Mouse (Mus musculus) hindbrain, embryonic 12.5 days (tissue): ENCODE results near the gene Prss44. TPM values are rescaled to one million over a fixed set of nuclear protein-coding genes. Genes with fewer than 3 reads are reported as not detected.

Experiments
- polyA plus RNA-seq: library from polyadenylated mRNA; unstranded; fragments of >200 nt; fragmentation: Nextera tagmentation; extraction: Ambion mirVana; gene quantifications from 2 replicates; pipeline ENCODE4 v1.2.1, GENCODE M21; 2016

Gene Prss44
- polyA plus RNA-seq, 1 experiment from 2014 or later, result not detected

Other genes starting within 250 kb of the Prss44 start
- 39.0 and 45.2 TPM in 2 replicates for gene Nradd, start 189.5 kb upstream of the Prss44 start, polyA plus RNA-seq
- gene Nbeal2, start 159.8 kb upstream of the Prss44 start, polyA plus RNA-seq, result 1.8 and 2.1 TPM in 2 replicates
- gene Ccdc12, start 157.5 kb upstream of the Prss44 start, polyA plus RNA-seq, result 113 and 114 TPM in 2 replicates
- 2.0 TPM in 2 replicates for gene Myl3, start 72.1 kb upstream of the Prss44 start, polyA plus RNA-seq
- gene Pth1r, start 66.8 kb upstream of the Prss44 start, polyA plus RNA-seq, result 44.3 and 52.4 TPM in 2 replicates
- gene Prss42, start 15.8 kb upstream of the Prss44 start, polyA plus RNA-seq, result not detected in 2 replicates
- gene Prss43, start 12.7 kb downstream of the Prss44 start, polyA plus RNA-seq, result not detected in 2 replicates
- not detected in 2 replicates for gene Prss45, start 20.6 kb downstream of the Prss44 start, polyA plus RNA-seq
- gene Prss46, start 30.5 kb downstream of the Prss44 start, polyA plus RNA-seq, result not detected in 2 replicates
- 0.26 TPM in 1 of 2 replicates, not detected in the other for gene Prss50, start 44.0 kb downstream of the Prss44 start, polyA plus RNA-seq
- gene Als2cl, start 65.9 kb downstream of the Prss44 start, polyA plus RNA-seq, result 1.5 and 1.9 TPM in 2 replicates
- 1.1 and 1.2 TPM in 2 replicates for gene Tmie, start 66.1 kb downstream of the Prss44 start, polyA plus RNA-seq
- gene Fam240a, start 102.9 kb downstream of the Prss44 start, polyA plus RNA-seq, result not detected in 2 replicates
- gene Tdgf1, start 132.2 kb downstream of the Prss44 start, polyA plus RNA-seq, result not detected in 2 replicates
- gene Lrrc2, start 137.6 kb downstream of the Prss44 start, polyA plus RNA-seq, result 0.09 and 0.12 TPM in 2 replicates
- not detected in 2 replicates for gene Rtp3, start 176.6 kb downstream of the Prss44 start, polyA plus RNA-seq
- 1.8 and 2.4 TPM in 2 replicates for gene Ltf, start 205.3 kb downstream of the Prss44 start, polyA plus RNA-seq
- gene Ccrl2, start 243.5 kb downstream of the Prss44 start, polyA plus RNA-seq, result 0.97 and 1.4 TPM in 2 replicates